Mouse (Mus musculus) heart, adult 9 months (tissue): ENCODE data around the gene Ryr3.
A peak's percentile ranks its signal among the peaks of the same experiment; 100 is the strongest.

Experiments
- DNase-seq, 2 experiments: peaks; one replicate each; pipeline ENCODE4 v3.0.0; 2022; ENCODE audit warnings: low spot score in 2 of 2

The Ryr3 gene

DNA sequence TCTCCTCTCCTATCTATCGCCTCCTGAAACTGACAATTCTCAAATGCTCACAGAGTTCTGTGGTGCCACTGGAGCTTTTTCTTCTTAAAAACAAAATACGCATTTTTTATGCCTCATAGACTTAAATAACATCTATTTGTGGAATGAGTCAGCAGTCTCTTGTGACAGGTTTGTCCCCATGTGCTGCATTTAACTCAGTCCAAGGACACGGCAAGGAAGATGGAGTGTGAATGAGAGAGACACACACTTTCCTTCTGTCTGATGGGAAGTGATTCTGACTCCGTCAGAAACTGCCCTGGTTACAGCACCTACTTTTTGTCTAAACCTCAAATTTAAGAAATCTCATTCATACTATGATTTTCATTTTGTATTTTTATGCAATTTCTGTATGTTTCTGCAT, 306.3 kb downstream of the Ryr3 start:
- DNase-seq: no peak

DNA sequence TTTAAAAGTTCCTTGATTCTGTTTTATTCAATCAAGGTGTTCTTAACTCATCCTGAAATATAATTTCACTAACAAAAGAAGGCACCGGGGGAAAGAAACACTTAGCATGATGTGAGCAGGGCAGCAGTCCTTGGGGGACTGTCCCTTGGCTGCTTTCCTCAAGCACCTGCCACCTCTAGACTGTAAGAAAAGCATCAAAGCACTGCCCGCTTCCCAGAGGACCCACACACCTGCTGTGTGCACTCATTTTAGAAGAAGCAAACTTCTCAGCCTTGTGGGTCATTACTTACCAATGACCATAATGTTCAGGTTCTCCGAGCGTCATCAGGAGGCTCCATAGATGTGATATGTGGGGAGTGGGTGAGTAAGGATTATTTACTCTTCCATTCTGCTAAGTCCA, 307.8 kb downstream of the Ryr3 start:
- no peak for DNase-seq

DNA sequence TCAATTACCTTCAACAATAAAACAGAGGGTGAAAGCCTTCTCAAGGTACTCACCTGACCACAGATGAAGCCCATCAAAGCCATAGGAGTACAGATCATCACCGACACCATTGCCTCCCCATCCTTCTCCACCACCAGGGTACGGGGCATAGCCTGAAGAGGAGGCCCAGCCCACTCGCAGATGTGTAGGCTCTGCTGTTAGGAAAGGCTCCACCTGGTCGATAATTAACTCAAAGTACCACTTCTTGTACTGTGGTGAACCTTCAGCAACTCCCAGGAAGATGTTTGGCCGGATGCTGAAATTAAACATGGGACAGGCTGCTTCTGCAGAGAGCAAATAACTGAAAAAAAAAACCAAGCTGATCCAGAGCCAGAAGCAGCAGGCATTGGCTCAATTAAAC, 316.1 kb downstream of the Ryr3 start:
- no peak for DNase-seq

DNA sequence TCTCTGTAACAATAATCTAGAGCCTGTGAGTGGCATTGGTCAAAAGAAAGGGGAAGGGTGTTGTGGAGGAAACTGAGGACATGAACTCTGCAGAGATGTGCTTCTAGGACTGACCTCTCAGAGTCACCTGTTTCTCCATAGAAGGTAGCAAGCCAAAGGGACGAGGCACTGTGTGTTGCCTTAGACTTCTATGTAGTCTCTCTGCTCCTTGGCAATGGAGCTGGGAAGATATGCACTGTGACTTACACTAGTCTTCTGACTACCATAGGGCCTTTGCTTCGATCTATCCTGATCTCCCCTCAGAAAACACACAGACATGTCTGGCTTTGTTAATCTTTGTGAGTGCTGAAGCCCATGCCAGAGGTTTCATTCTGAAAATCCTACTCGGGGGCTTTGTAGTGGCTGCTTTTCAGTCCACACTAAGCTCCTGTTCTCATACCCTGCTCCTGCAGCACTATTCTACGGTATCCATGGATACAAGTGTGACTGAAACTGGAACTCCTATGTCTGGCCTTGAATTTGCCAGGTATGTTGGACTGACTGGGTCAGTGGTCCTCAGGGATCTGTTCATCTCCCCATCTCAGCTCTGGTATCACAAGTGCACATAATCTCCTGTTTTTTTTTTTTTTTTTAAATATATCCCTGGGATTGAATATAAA, 332.3 kb downstream of the Ryr3 start:
- no peak for DNase-seq

DNA sequence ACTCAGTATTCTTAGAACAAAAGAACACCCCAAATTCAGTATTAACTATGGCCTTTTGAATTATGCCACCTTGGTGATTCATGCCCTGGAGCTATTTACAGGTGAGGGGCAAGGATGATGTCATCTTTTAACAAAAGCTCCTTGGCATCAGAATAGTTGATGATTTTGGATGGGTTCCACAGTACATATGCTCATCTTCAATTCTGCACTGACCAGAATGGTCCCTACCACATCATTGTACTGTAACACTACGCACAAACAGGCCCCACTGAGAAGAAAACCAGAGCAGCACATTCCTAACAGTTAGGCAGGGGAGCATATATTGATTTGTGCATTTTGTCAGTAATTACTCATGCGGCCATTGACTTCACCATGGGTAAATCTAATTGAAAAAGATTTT, 335.1 kb downstream of the Ryr3 start:
- no peak for DNase-seq

DNA sequence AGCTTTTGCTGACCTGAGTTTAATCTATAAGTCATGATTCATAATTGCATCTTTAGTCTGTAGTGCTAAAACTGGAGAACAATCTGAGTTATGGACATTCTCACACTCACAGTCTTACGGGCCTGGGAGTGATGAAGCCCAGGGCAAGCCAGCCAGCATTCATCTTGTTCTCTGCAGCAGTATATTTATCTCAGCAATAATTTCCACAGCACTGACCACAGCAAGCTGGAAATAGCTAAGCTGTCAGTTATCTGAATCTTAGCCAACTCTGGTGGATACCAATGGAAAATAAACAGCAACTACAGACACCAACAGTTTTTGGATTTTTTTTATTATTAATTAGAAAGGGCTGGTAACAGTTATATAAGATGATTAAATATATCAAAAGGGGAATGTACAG, 335.5 kb downstream of the Ryr3 start:
- no peak for DNase-seq

DNA sequence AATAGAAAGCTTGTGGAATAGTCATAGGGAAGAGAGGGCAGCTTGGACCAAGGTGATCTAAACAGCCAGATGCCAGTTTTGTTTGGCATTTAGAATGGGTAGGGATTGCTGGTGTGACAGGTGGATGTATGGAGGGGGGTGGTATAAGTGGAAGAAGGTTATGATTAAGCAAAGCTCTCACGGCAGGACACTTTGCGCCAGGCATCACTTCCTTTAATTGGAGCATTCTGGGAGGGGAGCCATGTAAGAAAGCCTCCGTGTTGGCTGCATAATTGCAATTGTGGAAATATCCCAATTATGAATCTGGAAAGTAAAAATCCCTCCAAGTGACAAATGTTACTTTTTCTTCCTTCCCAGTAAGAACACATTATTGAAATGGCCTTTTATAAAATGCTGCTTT, 339.5 kb downstream of the Ryr3 start:
- no peak for DNase-seq

DNA sequence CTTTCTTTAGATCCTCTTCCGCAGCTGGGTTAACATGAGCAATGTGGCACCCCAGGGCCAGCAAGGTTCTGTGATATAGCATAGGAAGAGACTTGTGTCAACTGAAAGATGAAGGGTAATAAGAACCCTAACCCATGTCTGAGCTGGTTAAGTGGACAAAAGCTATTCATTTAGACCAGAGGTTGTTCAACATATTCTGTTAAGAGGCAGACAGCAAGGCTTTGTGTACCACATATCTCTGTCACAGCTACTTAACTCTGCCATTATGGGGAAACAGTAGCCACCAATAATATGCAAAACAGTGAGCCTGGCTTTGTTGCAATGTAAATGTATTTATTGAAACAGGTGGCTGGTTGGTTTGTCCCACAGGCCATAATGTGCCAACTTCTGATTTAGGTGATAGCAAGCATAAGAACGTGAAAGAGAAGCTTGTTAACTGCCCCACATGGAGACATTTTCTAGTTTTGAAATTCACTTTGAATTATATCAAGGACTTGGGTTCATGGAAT, 350.8 kb downstream of the Ryr3 start:
- DNase-seq: no peak

DNA sequence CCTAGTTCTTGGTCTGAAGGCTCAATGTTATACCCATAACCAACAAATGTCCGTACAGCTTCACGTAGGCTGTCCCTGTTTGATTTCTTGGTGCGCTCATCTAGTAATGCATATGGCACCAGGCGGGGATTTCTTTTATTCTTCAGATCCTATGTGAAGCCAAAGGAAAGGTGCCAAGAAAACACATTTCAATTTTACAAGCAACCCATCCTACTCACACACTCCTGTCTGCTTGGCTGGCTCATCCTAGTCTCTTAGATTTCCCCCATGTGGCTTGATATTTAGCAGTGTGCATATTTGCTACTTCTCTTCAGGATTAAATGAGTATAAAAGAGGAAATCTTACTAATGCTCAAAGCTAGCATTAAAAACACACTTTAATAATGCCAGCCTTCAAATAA, 355.1 kb downstream of the Ryr3 start:
- DNase-seq: no peak

DNA sequence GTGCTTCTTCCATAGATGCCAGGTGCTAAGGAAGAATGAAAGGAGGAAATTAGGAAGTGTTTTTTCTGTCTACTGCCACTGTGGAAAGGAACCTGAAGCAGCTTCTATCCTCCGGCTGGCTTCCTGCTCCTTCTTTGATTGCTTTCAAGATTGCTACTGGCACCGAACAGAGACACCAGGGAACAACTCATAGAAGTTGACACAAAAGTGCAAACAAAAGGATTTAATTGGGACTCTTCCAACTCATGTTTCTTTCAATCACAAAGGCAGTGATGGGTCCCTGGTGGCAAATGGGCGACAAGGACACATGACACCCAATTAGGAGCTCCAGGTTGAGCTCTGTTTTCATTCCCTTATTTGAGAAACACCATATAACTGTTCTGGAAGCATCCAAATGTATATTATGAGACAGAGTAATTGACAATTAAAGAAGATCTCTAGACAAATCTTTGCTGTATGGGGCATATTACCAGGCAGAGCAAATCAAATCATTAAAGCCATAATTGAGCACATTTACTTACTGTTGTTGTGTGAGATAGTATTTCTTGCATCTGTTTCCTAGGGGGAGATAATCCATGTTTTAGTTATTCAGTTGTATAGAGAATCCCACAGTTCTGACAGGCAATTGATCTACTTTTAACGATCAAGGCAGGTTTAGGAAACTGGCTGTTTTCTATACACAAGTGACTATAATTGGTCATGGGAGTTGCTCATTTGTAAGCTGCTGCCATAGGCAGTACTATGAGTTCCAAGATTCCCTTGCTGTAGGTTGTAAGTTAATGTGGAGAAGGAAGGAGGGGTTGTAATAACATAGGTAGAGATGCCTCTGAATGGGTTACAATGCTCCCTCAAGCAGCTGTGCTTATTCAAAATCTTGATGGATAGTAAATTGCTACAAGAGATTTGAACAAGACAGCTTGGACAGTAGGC, 371.0 kb downstream of the Ryr3 start:
- DNase-seq: no peak

DNA sequence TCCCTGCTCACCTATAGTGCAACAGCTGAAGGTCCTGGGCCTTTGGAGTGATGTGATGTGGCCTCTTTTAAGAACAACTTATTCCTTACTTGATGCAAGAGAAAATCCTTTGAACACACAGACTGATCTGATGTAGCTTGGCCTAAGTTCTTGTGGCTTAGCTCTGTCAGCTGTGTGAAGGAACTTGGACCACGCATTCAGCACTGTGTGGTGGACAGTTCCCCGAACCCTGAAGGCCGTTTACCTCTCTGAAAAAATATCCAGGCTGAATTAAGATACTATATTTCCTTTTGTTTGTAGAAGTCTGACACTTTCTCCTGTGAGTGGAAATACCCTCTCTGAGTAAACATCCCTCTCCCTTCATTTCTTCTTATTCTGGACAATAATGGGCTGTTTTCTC, 374.0 kb downstream of the Ryr3 start:
- DNase-seq: no peak

DNA sequence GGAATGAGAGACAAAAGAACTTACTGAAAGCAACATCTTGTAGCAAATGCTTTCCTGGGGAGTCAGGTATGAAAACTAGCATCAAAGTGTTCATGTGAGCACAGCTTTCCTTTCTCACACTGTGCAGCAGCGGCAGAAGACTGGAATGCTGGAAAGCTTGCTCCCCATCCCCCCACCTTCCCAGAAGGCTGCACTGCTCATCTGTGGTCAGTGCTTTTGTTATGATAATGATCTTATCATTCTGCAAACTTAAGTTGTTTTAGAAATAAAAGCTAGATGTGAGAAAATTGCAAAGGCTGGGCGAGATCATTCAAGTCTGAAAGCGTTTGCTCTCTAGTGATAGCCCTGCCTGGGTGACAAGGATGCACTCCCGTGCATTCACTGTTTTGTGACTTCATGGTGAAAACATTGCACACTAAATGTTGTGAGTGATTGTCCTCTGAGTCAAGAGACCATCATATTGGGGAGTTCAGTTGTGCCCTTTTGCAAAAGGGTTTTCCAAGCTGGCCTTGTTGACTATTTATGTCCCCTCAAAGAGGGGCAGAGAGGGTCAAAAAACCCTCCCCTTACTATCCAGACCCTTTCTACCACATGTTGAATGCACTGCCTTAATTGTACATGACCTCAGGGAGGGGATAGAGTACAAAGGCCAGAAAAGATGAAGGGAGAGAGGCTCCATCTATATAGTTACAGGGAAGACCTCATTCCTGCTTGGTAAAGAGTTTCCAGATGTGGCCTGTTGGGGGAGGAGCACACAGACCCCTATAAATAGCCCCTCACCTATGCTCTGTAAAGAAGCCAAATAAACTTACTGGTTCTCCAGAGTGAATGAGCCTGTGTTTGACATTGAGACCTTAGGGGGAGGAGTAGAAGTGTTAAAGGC, 385.2 kb downstream of the Ryr3 start:
- DNase-seq: no peak

DNA sequence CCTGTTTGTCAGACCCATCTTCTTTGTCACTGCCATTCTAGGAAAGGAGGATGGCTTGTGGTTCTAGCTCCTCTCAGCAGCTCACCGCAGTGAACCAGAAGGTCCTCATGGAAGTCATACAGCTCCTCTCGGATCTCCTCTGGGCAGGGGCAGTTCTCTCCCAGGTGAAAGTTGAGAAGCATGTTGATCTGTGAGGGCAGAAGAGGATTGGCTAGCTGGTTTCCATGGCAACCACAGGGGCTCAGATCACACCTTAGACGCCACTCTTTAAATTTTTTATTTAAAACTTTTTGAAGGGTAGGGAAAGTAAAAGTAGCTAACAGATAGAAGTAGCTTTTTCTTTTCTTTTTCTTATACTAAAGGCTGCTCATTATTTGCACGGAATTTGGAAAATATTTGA, 390.3 kb downstream of the Ryr3 start:
- DNase-seq: no peak

DNA sequence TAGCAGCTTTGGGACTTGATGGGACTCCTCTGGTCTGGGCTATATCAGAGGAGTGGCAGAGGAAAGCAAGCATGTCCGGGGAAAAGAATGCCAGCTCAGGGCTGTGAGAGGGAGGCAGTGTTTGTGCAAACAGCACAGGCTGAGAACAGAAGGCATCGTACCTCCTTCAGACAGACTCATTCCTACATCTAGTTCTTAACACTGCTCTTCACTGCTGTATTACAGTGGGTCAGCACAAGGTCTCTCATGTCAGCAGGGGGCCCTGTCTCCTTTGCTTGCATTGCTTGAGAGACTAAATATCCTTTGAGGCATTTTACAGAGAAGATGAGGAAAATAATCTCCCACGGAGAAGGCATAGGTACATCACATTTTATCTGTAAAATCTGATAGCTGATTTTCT, 394.2 kb downstream of the Ryr3 start:
- DNase-seq: no peak

DNA sequence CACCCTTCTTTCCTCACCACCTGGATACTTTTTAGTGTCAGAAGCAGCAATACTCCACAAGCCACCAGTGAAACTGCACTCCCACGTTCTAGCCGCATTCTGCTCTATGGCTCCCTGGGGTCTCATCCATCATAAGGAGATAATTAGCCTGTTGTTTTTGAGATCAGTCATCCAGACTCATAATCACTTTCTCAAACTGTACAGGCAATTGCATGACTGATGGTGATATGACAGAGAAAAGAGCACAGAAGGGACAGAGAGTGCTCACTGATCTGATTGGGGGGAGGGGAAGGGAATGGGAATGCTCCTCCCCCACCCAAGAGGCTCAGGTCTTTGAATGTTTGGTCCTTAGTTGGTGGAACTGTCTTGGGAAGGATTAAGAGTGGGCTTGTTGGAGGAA, 397.8 kb downstream of the Ryr3 start:
- DNase-seq: no peak

DNA sequence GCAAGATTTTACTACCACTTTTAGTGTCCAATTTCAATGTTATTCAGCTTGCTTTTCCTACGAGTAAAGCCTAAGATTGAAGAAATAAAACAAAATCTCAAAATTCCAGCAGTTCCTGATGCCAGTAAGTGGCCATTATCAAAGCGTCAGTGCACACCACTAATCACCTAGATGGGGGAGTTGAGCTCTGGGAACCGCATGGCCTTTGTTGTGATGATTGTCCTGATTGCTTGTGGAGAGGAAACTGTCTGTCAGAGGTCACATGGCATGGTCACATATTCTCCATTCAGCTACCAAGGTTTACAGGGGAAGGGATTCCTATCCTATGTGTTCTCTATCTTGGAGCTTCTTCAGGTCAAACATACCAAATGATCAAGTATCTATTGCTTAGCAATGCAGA, 399.9 kb downstream of the Ryr3 start:
- no peak for DNase-seq

DNA sequence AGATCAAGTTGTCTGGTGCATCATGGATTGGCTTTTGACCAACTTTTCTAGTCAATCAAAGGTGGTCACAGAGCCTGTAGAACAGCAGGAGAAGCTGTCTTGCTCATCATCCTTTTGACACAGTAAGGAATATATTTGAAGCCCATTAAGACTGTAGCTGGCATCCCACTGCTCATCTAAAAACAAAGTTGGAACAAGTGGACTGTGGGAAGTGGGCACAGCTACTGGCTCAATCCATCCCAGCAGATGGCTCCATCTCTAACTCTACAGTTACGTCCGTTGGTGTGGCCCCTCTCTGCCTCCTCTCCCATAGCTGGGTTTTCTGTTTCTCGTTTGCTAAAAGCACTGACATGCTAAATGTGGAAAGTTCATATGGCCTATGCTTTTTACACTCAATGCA, 400.9 kb downstream of the Ryr3 start:
- DNase-seq: no peak

DNA sequence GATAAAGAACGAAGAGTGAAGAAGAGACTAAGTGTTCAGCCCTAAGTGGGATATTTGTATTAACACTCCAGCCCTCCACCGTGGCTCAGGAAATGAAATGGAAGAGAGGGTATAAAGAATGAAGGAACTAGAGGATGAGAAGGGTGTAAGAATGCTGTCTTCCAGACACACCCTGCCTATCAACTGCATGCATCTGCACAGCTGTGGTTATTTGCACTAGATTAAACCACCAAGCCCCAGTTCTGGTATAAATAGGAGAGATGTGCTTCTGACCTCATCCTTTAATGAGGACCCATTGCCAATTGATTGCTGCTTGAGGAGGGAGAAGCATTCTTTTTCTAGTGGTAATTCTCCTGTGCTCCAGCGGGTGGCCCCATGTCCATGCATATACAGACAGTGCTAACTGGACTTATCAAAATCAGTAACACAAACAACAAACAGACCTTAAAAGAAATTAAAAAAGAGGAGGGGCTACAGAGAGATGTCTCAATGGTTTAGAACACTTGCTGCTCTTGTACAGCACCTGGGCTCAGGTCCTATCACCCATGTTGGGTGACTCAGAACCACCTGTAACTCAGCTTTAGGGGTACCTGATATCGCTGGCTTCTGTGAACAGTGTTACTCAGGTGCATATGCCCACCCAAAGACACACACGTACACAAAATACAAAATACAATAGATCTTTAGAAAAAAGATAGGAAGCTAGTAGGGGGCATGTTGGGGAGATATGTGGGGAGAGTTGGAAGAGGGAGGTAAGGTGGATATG, 404.1 kb downstream of the Ryr3 start:
- no peak for DNase-seq

DNA sequence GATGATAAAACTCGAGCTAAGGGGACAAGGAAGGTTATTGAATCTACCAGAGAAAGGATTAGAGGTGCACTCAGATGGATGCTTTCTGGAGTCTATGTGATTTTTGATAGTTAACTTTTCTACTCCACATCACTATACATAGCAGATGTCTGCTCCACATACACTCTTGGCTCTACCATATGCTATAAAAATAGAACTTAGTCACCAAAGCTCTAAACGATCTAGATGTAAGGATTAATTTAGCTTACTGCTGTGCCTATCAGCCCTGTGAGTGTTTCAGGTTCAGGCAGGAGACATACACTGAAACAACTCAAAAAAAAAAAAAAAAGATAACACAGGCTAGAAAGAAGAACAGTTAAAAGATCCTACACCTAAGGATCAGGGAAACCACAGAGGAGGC, 410.9 kb downstream of the Ryr3 start:
- DNase-seq: no peak

DNA sequence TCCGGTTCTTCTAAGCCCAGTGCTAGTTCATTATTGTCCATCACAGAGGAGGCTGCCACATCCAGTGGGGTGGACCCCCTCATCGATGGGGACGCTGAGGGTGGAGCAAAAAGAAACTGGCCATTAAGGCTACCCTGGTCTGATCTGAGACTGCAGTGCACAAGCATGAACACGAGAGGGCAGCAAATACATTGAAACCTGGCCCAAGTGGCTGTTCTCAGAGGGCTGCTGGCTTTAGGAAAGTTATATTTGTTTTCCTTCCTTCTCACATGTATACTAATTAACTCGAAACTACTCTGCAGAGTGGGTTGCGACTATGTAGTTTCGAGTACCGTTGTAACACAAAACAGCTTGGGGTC, 416.9 kb downstream of the Ryr3 start:
- DNase-seq: peak; percentile 11 to 18

DNA sequence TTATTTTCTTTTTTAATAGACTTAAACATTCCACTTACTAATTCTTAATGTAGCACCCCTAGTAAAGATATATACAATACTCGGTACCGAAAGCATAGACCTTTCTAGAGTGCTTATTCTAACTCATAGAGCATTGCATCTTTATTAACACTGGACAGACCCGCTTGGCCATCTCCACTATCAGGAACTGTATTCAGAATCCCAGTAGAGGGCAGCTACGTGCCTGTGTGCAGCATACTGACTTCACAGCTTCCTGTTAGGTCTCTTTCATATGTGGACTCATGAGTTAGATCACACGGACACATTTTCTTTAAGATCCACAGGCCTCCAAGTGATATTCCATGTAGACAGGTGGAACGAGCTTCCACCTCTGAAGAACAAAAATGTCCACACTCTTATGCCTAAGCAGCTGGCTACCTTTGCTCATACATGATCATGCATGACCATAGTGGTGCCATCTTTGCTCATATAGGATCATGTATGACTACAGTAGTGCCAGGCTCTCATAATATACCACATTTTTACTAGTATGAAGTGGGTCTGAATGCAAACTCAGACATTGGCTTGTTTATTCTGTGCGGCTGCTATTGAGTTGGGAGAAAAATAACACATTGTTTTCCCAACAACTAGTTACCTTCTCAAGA, 417.4 kb downstream of the Ryr3 start:
- DNase-seq: no peak
